Mouse (Mus musculus): ENCODE results near the gene Nmi. TPM values are rescaled to one million over a fixed set of nuclear protein-coding genes. Genes with fewer than 3 reads are reported as not detected.

Gene Nmi
- total and polyA plus RNA-seq, 3 experiments: 37.8 to 60.1 (median 51.9) TPM

GRCm38 (mm10) chr2:51937004-51937403 is 36.3 kb downstream of the Nmi start:
- no peak for DNase-seq (ENCODE audit: extremely low read depth)
- H3K27me3 ChIP-seq (replicated peaks): no peaks in the 10 kb centered on the region
- H3K9me3 ChIP-seq (replicated peaks; ENCODE audit: low read length): no peaks in the 10 kb centered on the region
- H3K4me1 ChIP-seq (ENCODE audit: control insufficient read depth in 1 of 2, insufficient read depth in 2 of 2): peaks cover 4 to 25% of the 10 kb centered on the region in 2 experiments; a peak in 3 of 4 replicates
- H3K4me3 ChIP-seq (replicated peaks in 1 of 3; ENCODE audit: low read depth in 2 of 3, low read length in 2 of 3, poor library complexity in 1 of 3): no peak overlapping the region
- dilution Hi-C loops (cut with MboI; ENCODE audit: extremely low pct_ligation_motif_present, extremely low pct_unique_long_range_greater_than_20kb, low sequenced_read_pairs) (no loop called here), in situ Hi-C loops (cut with MboI; ENCODE audit: low pct_ligation_motif_present, low pct_unique_long_range_greater_than_20kb, low sequenced_read_pairs) (no loop called here)
- H3K9ac ChIP-seq (ENCODE audit: insufficient read depth, low read depth): no peak overlapping the region
- no peaks in the 10 kb centered on the region for H3K79me2 ChIP-seq (replicated peaks; ENCODE audit: control insufficient read depth, extremely low read depth, insufficient read depth, poor library complexity, severe bottlenecking)
- peaks cover 0 to 7% of the 10 kb centered on the region in 2 experiments for H3K36me3 ChIP-seq (replicated peaks in 1 of 2; ENCODE audit: control insufficient read depth in 1 of 2, insufficient read depth in 1 of 2, low read length in 1 of 2)
- no peak overlapping the region for H3K4me2 ChIP-seq (ENCODE audit: insufficient read depth, low read depth, poor library complexity, severe bottlenecking)
- H3K27ac ChIP-seq (ENCODE audit: insufficient read depth, low read depth): no peak overlapping the region
- peak in 1 of 2 experiments; percentile 20; a peak in 2 of 4 replicates for TF ChIP-seq CTCF (conservative IDR thresholded peaks at IDR 0.05 in 1 of 2, IDR thresholded peaks at IDR 0.05 in 1 of 2; ENCODE audit: low read depth in 2 of 2, low read length in 2 of 2)
- TF ChIP-seq ZNF384 (IDR thresholded peaks at IDR 0.05; ENCODE audit: low read depth, low read length): no peak
- TF ChIP-seq UBTF (IDR thresholded peaks at IDR 0.05; ENCODE audit: low read depth, low read length): no peak

DNA sequence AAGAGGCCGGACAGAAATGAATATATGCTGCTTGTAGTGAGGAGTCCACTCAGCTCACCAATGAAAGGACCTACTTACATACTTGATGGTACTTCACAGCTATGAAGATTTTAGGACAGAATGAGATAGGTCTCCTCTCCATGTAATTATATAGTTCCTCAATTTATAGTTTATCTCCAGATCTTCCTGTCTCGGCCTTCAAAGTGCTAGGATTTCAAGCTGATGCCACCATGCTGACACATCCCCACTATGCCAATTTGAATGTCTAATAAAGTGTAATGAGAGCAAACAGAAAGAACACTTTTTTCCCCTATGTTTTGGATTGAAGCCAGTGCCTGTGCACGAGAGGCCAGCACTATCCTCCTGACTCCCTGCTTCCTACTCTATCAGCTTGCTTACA is 36.7 kb downstream of the Nmi start:
- in situ Hi-C loops (cut with MboI; ENCODE audit: low pct_ligation_motif_present, low pct_unique_long_range_greater_than_20kb, low sequenced_read_pairs) (no loop called here), dilution Hi-C loops (cut with MboI; ENCODE audit: extremely low pct_ligation_motif_present, extremely low pct_unique_long_range_greater_than_20kb, low sequenced_read_pairs) (no loop called here)
- Histone ChIP-seq H3K4me3 (replicated peaks in 1 of 3; ENCODE audit: low read depth in 2 of 3, low read length in 2 of 3, poor library complexity in 1 of 3) (no peak overlapping the region), H3K4me2 (ENCODE audit: insufficient read depth, low read depth, poor library complexity, severe bottlenecking) (no peak overlapping the region), H3K9ac (ENCODE audit: insufficient read depth, low read depth) (no peak overlapping the region), H3K27ac (ENCODE audit: insufficient read depth, low read depth) (no peak overlapping the region), H3K9me3 (replicated peaks; ENCODE audit: low read length) (no peaks in the 10 kb centered on the region), H3K27me3 (replicated peaks) (no peaks in the 10 kb centered on the region), H3K79me2 (replicated peaks; ENCODE audit: control insufficient read depth, extremely low read depth, insufficient read depth, poor library complexity, severe bottlenecking) (no peaks in the 10 kb centered on the region), H3K36me3 (replicated peaks in 1 of 2; ENCODE audit: control insufficient read depth in 1 of 2, insufficient read depth in 1 of 2, low read length in 1 of 2) (peaks cover 0 to 10% of the 10 kb centered on the region in 2 experiments), H3K4me1 (ENCODE audit: control insufficient read depth in 1 of 2, insufficient read depth in 2 of 2) (peaks cover 4 to 28% of the 10 kb centered on the region in 2 experiments; a peak in 3 of 4 replicates)
- no peak for DNase-seq (ENCODE audit: extremely low read depth)
- TF ChIP-seq MXI1 (IDR thresholded peaks at IDR 0.05; ENCODE audit: low read depth, low read length) (no peak), USF1 (IDR thresholded peaks at IDR 0.05; ENCODE audit: low read depth, low read length) (no peak), CHD1 (IDR thresholded peaks at IDR 0.05; ENCODE audit: low read depth, low read length) (no peak), JUND (conservative IDR thresholded peaks at IDR 0.05; ENCODE audit: low read depth, low read length) (no peak), ETS1 (conservative IDR thresholded peaks at IDR 0.05; ENCODE audit: low read depth, low read length) (no peak), NELFE (IDR thresholded peaks at IDR 0.05; ENCODE audit: low read depth, low read length) (no peak), TCF12 (IDR thresholded peaks at IDR 0.05; ENCODE audit: low read depth, low read length) (no peak), ZC3H11A (IDR thresholded peaks at IDR 0.05; ENCODE audit: low read depth, low read length) (no peak), CHD2 (IDR thresholded peaks at IDR 0.05; ENCODE audit: low read length) (no peak), JUN (IDR thresholded peaks at IDR 0.05; ENCODE audit: insufficient read depth, low read depth, low read length) (no peak), GABPA (IDR thresholded peaks at IDR 0.05; ENCODE audit: insufficient replicate concordance, low read depth, low read length) (no peak), ZMIZ1 (IDR thresholded peaks at IDR 0.05; ENCODE audit: low read depth, low read length) (no peak), TBP (conservative IDR thresholded peaks at IDR 0.05; ENCODE audit: low read depth, low read length) (no peak), MAX (IDR thresholded peaks at IDR 0.05; ENCODE audit: low read length) (no peak), MAZ (IDR thresholded peaks at IDR 0.05; ENCODE audit: low read depth, low read length) (no peak), CTCF (conservative IDR thresholded peaks at IDR 0.05 in 1 of 2, IDR thresholded peaks at IDR 0.05 in 1 of 2; ENCODE audit: low read depth in 2 of 2, low read length in 2 of 2) (no peak)
